Mouse (Mus musculus): Measurements from ENCODE around the gene Bloc1s5.

DNA sequence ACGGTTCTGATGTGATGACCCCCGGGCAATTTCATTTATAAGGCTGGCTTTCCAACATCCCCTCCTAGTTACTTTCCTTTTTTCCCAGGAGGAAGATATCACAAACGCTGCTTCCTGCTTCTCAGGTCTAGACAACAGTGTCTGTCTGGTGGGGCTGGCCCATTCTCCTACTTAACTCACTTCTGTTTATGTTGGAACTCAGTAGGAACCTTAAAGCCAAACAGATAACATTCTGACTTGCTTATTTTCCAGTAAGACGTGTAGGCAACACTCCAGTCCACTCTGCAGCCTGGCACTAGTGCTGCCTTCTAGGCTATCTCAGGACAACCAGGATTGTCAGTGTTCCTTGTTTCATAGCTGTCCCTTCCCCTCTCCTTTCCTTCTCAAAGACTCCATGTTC is 14.2 kb upstream of the Bloc1s5 start:
- no peak for TF ChIP-seq CTCF (IDR thresholded peaks at IDR 0.05; ENCODE audit: low read depth, low read length)
- TF ChIP-seq POLR2A (IDR thresholded peaks at IDR 0.05; ENCODE audit: extremely low read depth, insufficient read depth, low read length), result no peak
